Mouse (Mus musculus) left cerebral cortex, adult 11 months (tissue): ENCODE measurements around the gene Lrrc42.

Source experiments
- DNase-seq: peaks from one replicate; pipeline ENCODE4 v3.0.0; 2022; ENCODE audit warnings: low spot score

Gene Lrrc42

GRCm38 (mm10) chr4:107198072-107198471 is 55.3 kb downstream of the Lrrc42 start:
- DNase-seq: no peak

GRCm38 (mm10) chr4:107196454-107196853 is 56.9 kb downstream of the Lrrc42 start:
- DNase-seq: no peak

GRCm38 (mm10) chr4:107193841-107194240 is 59.5 kb downstream of the Lrrc42 start:
- no peak for DNase-seq

GRCm38 (mm10) chr4:107185703-107186102 is 67.6 kb downstream of the Lrrc42 start:
- DNase-seq: no peak
